Mouse (Mus musculus) stomach, postnatal 0 days (tissue): ENCODE measurements at regions not wholly inside any gene's neighbourhood (a gene's known extent, or its start where the extent isn't known, plus 50 kb on each side); places are given as distances from the start of the nearest gene placed in this dataset.

ENCODE experiments used
- ATAC-seq: fragments of 200-750 bp; cut with Nextera tagmentation; 2 replicates; pipeline ENCODE4 v1.8.0; 2017; ENCODE audit not compliant: low FRiP score, low TSS enrichment
- DNase-seq: peaks from one replicate; pipeline ENCODE4 v3.0.0-alpha.2; 2016; ENCODE audit warnings: low spot score
- H3K27ac ChIP-seq: fragments of 300-500 bp; sonication (generic); replicated peaks from 2 replicates; pipeline ENCODE4 v1.5.1; 2014; ENCODE audit warnings: mild to moderate bottlenecking, control low read depth
- H3K27me3 ChIP-seq: fragments of 300-500 bp; sonication (generic); 2 replicates; pipeline ENCODE4 v1.6.1; 2014; ENCODE audit warnings: low read length; ENCODE audit not compliant: control insufficient read depth, insufficient read depth
- H3K36me3 ChIP-seq: fragments of 300-500 bp; sonication (generic); 2 replicates; pipeline ENCODE4 v1.6.1; 2014; ENCODE audit warnings: low read length, mixed read lengths; ENCODE audit not compliant: control insufficient read depth, insufficient read depth
- H3K4me1 ChIP-seq: fragments of 300-500 bp; sonication (generic); replicated peaks from 2 replicates; pipeline ENCODE4 v1.6.1; 2014; ENCODE audit warnings: antibody characterized with exemption; ENCODE audit not compliant: control insufficient read depth, insufficient read depth
- H3K4me2 ChIP-seq: fragments of 300-500 bp; sonication (generic); replicated peaks from 2 replicates; pipeline ENCODE4 v1.6.1; 2014; ENCODE audit warnings: low read depth, mild to moderate bottlenecking, control low read depth, moderate library complexity
- H3K4me3 ChIP-seq: fragments of 300-500 bp; sonication (generic); 2 replicates; pipeline ENCODE4 v1.5.1; 2014; ENCODE audit warnings: low read depth, low read length, control low read depth
- H3K9ac ChIP-seq: fragments of 300-500 bp; sonication (generic); 2 replicates; pipeline ENCODE4 v1.6.1; 2014; ENCODE audit warnings: mild to moderate bottlenecking, low read length, control low read depth, mixed read lengths
- H3K9me3 ChIP-seq: fragments of 300-500 bp; sonication (generic); 2 replicates; pipeline ENCODE4 v1.6.1; 2016; ENCODE audit warnings: low read length; ENCODE audit not compliant: control insufficient read depth
- CTCF ChIP-seq: IDR thresholded peaks from 2 replicates; pipeline ENCODE4 v1.5.1; 2016; ENCODE audit warnings: antibody characterized with exemption, low read depth, mild to moderate bottlenecking, moderate library complexity
- EP300 ChIP-seq: optimal IDR thresholded peaks from 2 replicates; pipeline ENCODE3; 2016; ENCODE audit warnings: antibody characterized with exemption
- WGBS: fragments of 180-500 bp; shearing (Covaris S2); extraction: QIAGEN DNeasy Blood & Tissue Kit; methylation state at CpG from one replicate; pipeline ENCODE4 v1.1.7; 2014; 5-methylcytosine and 5-hydroxymethylcytosine counted together

DNA sequence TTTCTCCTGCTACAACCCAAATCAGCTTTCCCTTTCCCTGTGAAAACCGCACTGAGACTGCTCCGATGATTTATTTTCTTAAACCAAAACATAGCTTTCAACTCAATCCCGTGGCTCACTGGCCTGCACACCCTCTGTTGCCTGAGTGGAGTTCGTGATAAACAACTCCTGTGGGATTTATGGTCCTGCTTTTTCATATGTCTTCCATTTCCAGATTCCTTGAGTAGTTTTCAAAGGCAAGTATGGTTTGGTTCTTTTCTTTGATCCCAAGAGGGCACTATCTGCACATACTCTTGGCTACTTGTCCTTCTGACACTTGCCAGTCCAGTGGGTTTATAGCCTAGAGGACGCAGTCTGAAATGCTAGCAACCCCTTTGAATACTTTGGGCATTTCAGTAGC, 1042.6 kb downstream of the Robo1 start:
- no peak overlapping the region for H3K4me3 ChIP-seq
- ATAC-seq (no peak), DNase-seq (no peak)
- no peak overlapping the region for H3K9ac ChIP-seq
- H3K27me3 ChIP-seq, result no peaks in the 10 kb centered on the region
- H3K4me1 ChIP-seq, result no peaks in the 10 kb centered on the region
- no peak overlapping the region for H3K4me2 ChIP-seq
- no peaks in the 10 kb centered on the region for H3K36me3 ChIP-seq
- 46% methylated on average over 5 of the region's 5 CpGs for WGBS
- no peaks in the 10 kb centered on the region for H3K9me3 ChIP-seq
- no peak overlapping the region for H3K27ac ChIP-seq
- TF ChIP-seq EP300, result no peak
- TF ChIP-seq CTCF, result peak; percentile 49; the same call in 1 of the 2 replicates

DNA sequence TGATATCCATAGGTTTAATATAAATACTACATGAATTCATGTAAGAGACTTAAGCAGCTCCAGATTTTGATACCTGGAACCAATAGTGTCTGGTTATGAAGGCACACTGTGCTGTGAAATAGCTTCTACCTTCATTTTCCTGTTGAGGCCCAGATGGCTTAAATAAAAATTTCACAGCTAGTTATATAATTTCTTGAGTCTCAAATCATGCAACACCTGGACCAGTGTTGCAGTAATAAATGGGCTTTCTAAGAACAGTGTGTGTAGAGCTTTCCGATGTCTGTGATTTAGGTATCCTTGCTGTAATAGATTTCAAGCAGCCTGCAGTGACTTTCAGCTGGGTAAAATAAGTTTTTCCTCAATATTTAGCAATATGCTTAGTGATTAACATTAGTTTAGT, 1035.8 kb downstream of the Robo1 start:
- Histone ChIP-seq H3K27ac (no peak overlapping the region), H3K27me3 (no peaks in the 10 kb centered on the region), H3K36me3 (no peaks in the 10 kb centered on the region), H3K4me3 (no peak overlapping the region), H3K4me2 (no peak overlapping the region), H3K4me1 (no peaks in the 10 kb centered on the region), H3K9ac (no peak overlapping the region), H3K9me3 (no peaks in the 10 kb centered on the region)
- WGBS, result 92% methylated on average over 1 of the region's 1 CpGs
- ATAC-seq, result no peak
- DNase-seq, result no peak
- TF ChIP-seq EP300, result no peak
- no peak for TF ChIP-seq CTCF

DNA sequence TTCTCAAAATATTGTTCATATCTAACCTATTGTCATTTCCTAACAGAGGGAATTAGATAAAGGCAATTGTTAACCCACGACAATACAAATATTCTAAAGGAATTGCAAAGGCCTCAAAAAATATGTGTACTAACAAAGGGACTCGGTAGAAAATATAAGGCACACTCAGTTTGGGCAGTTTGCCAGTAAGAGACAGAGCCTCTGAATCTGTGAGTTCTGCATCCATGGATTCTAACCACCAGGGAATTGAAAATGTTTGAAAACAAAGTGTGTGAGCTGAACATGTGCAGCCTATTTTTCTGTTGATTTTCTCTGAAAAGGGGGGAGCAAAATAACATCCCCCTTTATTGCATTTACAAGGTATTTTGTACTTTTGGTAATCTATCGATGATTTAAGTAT, 1035.4 kb downstream of the Robo1 start:
- Histone ChIP-seq H3K9me3 (no peaks in the 10 kb centered on the region), H3K4me2 (no peak overlapping the region), H3K36me3 (no peaks in the 10 kb centered on the region), H3K27ac (no peak overlapping the region), H3K4me1 (no peaks in the 10 kb centered on the region), H3K9ac (no peak overlapping the region), H3K4me3 (no peak overlapping the region), H3K27me3 (no peaks in the 10 kb centered on the region)
- WGBS, result 67% methylated on average over 3 of the region's 3 CpGs
- DNase-seq (no peak), ATAC-seq (no peak)
- TF ChIP-seq EP300, result no peak
- TF ChIP-seq CTCF, result no peak

- Histone ChIP-seq H3K4me3 (no peak overlapping the region), H3K9ac (no peak overlapping the region), H3K27ac (no peak overlapping the region), H3K4me1 (no peaks in the 10 kb centered on the region), H3K36me3 (no peaks in the 10 kb centered on the region), H3K4me2 (no peak overlapping the region), H3K9me3 (no peaks in the 10 kb centered on the region), H3K27me3 (no peaks in the 10 kb centered on the region)
- TF ChIP-seq EP300 (no peak), CTCF (no peak)
- 94% methylated on average over 2 of the region's 2 CpGs for WGBS
- ATAC-seq (no peak), DNase-seq (no peak)
Measured at GRCm38 (mm10) chr16:73317644-73318043, 1009.5 kb downstream of the Robo1 start.

- no peak overlapping the region for H3K4me2 ChIP-seq
- H3K36me3 ChIP-seq, result no peaks in the 10 kb centered on the region
- no peak overlapping the region for H3K4me3 ChIP-seq
- WGBS, result 76% methylated on average over 5 of the region's 5 CpGs
- H3K27ac ChIP-seq, result no peak overlapping the region
- H3K4me1 ChIP-seq, result no peaks in the 10 kb centered on the region
- H3K27me3 ChIP-seq, result no peaks in the 10 kb centered on the region
- TF ChIP-seq CTCF, result no peak
- TF ChIP-seq EP300, result no peak
- no peak for ATAC-seq
- no peaks in the 10 kb centered on the region for H3K9me3 ChIP-seq
- no peak overlapping the region for H3K9ac ChIP-seq
- DNase-seq, result no peak
Measured at GRCm38 (mm10) chr16:73310096-73310495, 1002.0 kb downstream of the Robo1 start.

DNA sequence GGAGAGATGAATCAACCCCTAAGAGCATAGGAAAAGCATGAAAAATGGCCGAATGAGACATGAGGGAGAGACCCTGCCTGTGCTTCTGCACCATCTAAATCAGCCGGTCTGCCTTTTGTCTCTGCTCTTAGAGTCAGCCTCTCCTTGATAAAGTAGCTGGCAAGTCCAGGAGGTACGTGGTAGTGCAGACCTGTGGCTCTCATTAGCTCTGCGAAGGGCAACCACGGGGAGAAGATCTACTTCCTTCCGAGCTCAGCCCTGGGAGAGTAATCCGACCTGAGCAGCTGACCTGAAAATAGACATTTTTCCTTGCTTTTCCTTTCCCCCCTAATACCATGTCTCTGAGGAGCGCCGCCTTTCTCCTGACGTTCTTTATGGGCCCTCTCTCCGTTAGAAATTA, 971.8 kb downstream of the Robo1 start:
- H3K27me3 ChIP-seq, result no peaks in the 10 kb centered on the region
- TF ChIP-seq EP300, result no peak
- TF ChIP-seq CTCF, result no peak
- DNase-seq (no peak), ATAC-seq (no peak)
- H3K4me1 ChIP-seq, result no peaks in the 10 kb centered on the region
- H3K27ac ChIP-seq, result no peak overlapping the region
- no peaks in the 10 kb centered on the region for H3K9me3 ChIP-seq
- no peaks in the 10 kb centered on the region for H3K36me3 ChIP-seq
- H3K4me3 ChIP-seq, result no peak overlapping the region
- 49% methylated on average over 11 of the region's 11 CpGs for WGBS
- no peak overlapping the region for H3K4me2 ChIP-seq
- H3K9ac ChIP-seq, result no peak overlapping the region
